Mouse (Mus musculus) kidney, embryonic 15.5 days (tissue): Measurements from ENCODE around the gene Picalm. TPM values are rescaled to one million over a fixed set of nuclear protein-coding genes. Genes with fewer than 3 reads are reported as not detected.

Experiments used
- ATAC-seq: fragments of 200-750 bp; cut with Nextera tagmentation; replicated peaks from 2 replicates; pipeline ENCODE4 v1.8.0; 2017; ENCODE audit warnings: moderate TSS enrichment; ENCODE audit not compliant: low FRiP score
- H3K27ac ChIP-seq: fragments of 300-500 bp; sonication (generic); 2 replicates; pipeline ENCODE4 v1.5.1; 2015; ENCODE audit warnings: mild to moderate bottlenecking, inconsistent platforms
- H3K27me3 ChIP-seq: fragments of 300-500 bp; sonication (generic); 2 replicates; pipeline ENCODE4 v1.6.1; 2015; ENCODE audit warnings: inconsistent platforms
- H3K36me3 ChIP-seq: fragments of 300-500 bp; sonication (generic); 2 replicates; pipeline ENCODE4 v1.6.1; 2015; ENCODE audit warnings: inconsistent platforms
- H3K4me1 ChIP-seq: fragments of 300-500 bp; sonication (generic); 2 replicates; pipeline ENCODE4 v1.6.1; 2015; ENCODE audit warnings: inconsistent platforms
- H3K4me2 ChIP-seq: fragments of 300-500 bp; sonication (generic); 2 replicates; pipeline ENCODE4 v1.6.1; 2015; ENCODE audit warnings: moderate library complexity, mild to moderate bottlenecking, inconsistent platforms
- H3K4me3 ChIP-seq: fragments of 300-500 bp; sonication (generic); replicated peaks from 2 replicates; pipeline ENCODE4 v1.5.1; 2015; ENCODE audit warnings: mild to moderate bottlenecking, inconsistent platforms
- H3K9ac ChIP-seq: fragments of 300-500 bp; sonication (generic); 2 replicates; pipeline ENCODE4 v1.6.1; 2015; ENCODE audit warnings: mild to moderate bottlenecking, inconsistent platforms
- H3K9me3 ChIP-seq: fragments of 300-500 bp; sonication (generic); replicated peaks from 2 replicates; pipeline ENCODE4 v1.6.1; 2016; ENCODE audit warnings: inconsistent platforms
- WGBS: fragments of 180-500 bp; shearing (Covaris S2); methylation state at CpG from one replicate; pipeline ENCODE4 v1.1.7; 2015; ENCODE audit warnings: mixed read lengths; 5-methylcytosine and 5-hydroxymethylcytosine counted together
- polyA plus RNA-seq: library from polyadenylated mRNA; unstranded; fragments of >200 nt; fragmentation: Nextera tagmentation; extraction: Ambion mirVana; gene quantifications from 2 replicates; pipeline ENCODE4 v1.2.1, GENCODE M21; 2015

The Picalm gene
- polyA plus RNA-seq, 1 experiment from 2014 or later, result 39.1 TPM

DNA sequence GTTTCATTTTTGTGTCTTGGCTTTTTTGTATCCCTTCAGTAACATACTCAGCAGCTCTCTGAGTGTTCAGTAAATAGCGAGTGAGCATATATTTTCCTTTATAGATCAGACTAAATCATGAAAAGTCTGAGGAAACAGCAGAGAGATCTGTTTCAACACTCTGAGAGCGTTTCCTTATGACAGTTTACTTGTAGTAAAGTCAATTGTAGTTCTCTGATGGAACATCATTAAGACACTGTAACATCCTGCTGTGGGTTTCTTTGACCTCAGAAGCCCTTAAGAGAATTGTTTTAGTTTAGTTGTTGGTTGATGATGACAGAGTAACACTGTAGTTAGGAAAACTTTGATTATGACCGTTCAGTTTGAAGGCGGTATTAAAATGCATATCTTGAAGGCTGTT lies 8.3 kb downstream of the Picalm start:
- Histone ChIP-seq H3K36me3 (no peaks in the 10 kb centered on the region), H3K9me3 (no peaks in the 10 kb centered on the region), H3K9ac (no peak overlapping the region), H3K4me1 (peaks cover 37% of the 10 kb centered on the region), H3K4me3 (no peak overlapping the region), H3K4me2 (no peak overlapping the region), H3K27me3 (no peaks in the 10 kb centered on the region), H3K27ac (no peak overlapping the region)
- WGBS, result 81% methylated on average over 4 of the region's 4 CpGs
- no peak for ATAC-seq

DNA sequence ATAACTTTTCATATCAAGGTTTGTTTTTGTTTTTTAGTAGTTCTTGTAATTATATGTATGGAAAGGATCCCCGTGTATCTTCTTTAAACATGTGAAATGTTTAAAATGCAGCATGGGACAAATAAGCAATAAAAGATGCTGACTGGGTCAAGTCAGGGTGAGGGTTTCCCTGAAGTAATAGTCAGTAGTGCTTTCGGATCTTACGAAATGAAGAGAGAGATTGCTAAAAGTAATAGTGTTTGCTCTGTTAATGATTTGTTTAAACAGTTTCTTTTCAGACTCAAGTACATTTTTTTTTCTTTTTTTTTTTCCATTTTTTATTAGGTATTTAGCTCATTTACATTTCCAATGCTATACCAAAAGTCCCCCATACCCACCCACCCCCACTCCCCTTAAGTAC lies 10.3 kb downstream of the Picalm start:
- H3K27ac ChIP-seq, result no peak overlapping the region
- no peaks in the 10 kb centered on the region for H3K9me3 ChIP-seq
- H3K4me2 ChIP-seq, result no peak overlapping the region
- H3K9ac ChIP-seq, result no peak overlapping the region
- ATAC-seq, result no peak
- WGBS, result 59% methylated on average over 3 of the region's 3 CpGs
- H3K4me3 ChIP-seq, result no peak overlapping the region
- H3K27me3 ChIP-seq, result no peaks in the 10 kb centered on the region
- H3K36me3 ChIP-seq, result no peaks in the 10 kb centered on the region
- H3K4me1 ChIP-seq, result peaks cover 41% of the 10 kb centered on the region

- peak; percentile 56; the same call in 1 of the 2 replicates for ATAC-seq
- Histone ChIP-seq H3K36me3 (no peaks in the 10 kb centered on the region), H3K9me3 (no peaks in the 10 kb centered on the region), H3K27ac (no peak overlapping the region; the same call in 1 of the 2 replicates), H3K27me3 (no peaks in the 10 kb centered on the region), H3K4me3 (no peak overlapping the region), H3K4me1 (peaks cover 57% of the 10 kb centered on the region), H3K4me2 (no peak overlapping the region), H3K9ac (no peak overlapping the region)
- WGBS, result 71% methylated on average over 2 of the region's 2 CpGs
Measured at GRCm38 (mm10) chr7:90144275-90144674, 14.3 kb downstream of the Picalm start.

- H3K4me1 ChIP-seq, result peaks cover 53% of the 10 kb centered on the region
- peak overlapping the region; percentile 54; the same call in 1 of the 2 replicates for H3K27ac ChIP-seq
- no peak overlapping the region; the same call in 1 of the 2 replicates for H3K4me2 ChIP-seq
- no peak for ATAC-seq
- H3K9ac ChIP-seq, result no peak overlapping the region
- WGBS, result 46% methylated on average over 2 of the region's 2 CpGs
- H3K36me3 ChIP-seq, result no peaks in the 10 kb centered on the region
- no peaks in the 10 kb centered on the region for H3K9me3 ChIP-seq
- no peaks in the 10 kb centered on the region for H3K27me3 ChIP-seq
- H3K4me3 ChIP-seq, result no peak overlapping the region
Measured at GRCm38 (mm10) chr7:90144971-90145370, 15.0 kb downstream of the Picalm start.

DNA sequence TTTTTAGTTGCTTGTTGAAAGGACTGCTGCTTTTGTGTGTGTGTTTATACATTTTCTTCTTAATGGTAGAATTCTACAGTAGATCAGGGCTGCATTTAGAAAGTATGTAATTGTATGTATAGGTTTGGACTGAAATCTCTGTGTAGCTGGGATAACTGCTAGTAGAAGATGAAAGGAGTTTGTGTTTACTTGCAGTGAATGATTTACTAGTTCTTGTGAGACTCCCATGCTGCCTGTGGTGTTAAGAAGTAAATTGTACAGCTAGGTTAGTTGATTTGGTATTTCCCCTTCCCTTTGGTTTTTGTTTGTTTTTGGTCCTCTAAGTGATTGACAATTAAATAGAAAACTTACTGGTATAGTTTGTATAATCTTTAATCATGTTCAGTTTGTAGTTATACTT lies 15.4 kb downstream of the Picalm start:
- Histone ChIP-seq H3K9ac (no peak overlapping the region), H3K4me3 (no peak overlapping the region), H3K27ac (no peak overlapping the region), H3K36me3 (no peaks in the 10 kb centered on the region), H3K4me2 (peak overlapping the region; percentile 28; the same call in 1 of the 2 replicates), H3K4me1 (peaks cover 53% of the 10 kb centered on the region), H3K9me3 (no peaks in the 10 kb centered on the region), H3K27me3 (no peaks in the 10 kb centered on the region)
- no peak; the same call in 1 of the 2 replicates for ATAC-seq

DNA sequence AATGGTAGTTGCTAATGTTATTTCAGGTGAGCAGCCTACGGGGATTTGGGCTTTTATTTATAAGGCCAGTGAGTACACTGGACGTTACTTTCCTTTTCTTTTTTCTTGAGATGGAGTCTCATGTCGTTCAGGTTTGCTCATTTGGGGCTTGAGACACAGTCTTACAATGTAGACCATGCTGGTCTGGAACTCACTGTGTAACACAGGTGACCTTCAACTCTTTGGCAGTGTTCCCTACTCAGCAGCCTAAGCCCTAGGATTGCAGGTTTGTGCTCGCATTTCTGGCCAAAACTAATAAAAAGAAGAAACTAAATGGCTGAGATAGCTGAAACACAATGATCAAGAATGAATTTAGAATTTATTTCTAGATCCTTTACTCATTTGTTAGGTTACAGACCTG lies 15.9 kb downstream of the Picalm start:
- H3K9ac ChIP-seq, result no peak overlapping the region
- peak overlapping the region; percentile 76 for H3K27ac ChIP-seq
- H3K36me3 ChIP-seq, result no peaks in the 10 kb centered on the region
- 25% methylated on average over 4 of the region's 4 CpGs for WGBS
- H3K27me3 ChIP-seq, result no peaks in the 10 kb centered on the region
- H3K4me2 ChIP-seq, result peak overlapping the region; percentile 31
- no peaks in the 10 kb centered on the region for H3K9me3 ChIP-seq
- 0 out of 2 replicates have a peak overlapping the region, but pooled peaks have one; percentile 8 for H3K4me3 ChIP-seq
- peak; percentile 54; the same call in 1 of the 2 replicates for ATAC-seq
- H3K4me1 ChIP-seq, result peaks cover 52% of the 10 kb centered on the region

DNA sequence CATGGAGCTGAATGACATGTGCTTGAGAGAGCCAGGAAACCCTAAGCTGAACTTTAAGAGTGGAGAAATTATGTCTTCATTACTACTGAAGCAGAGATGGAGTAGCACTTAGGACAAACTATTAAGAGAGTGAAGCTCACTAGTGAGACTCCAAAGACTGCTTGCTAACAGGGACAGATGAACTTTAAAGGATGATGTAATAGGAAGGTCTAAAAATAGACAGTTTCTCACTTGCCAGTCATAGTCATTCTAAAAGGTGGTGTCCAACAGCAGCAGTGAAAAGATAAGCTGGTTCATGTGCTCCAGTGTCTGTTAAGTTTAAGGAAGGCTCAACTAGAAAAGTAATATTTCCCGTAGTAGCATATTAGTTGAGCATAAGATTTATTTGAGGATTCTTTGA lies 16.3 kb downstream of the Picalm start:
- Histone ChIP-seq H3K9ac (no peak overlapping the region), H3K36me3 (0 out of 2 replicates have a peak, but pooled peaks cover 3% of the 10 kb centered on the region), H3K9me3 (no peaks in the 10 kb centered on the region), H3K4me1 (peaks cover 48% of the 10 kb centered on the region), H3K4me3 (no peak overlapping the region), H3K27ac (peak overlapping the region; percentile 76), H3K27me3 (no peaks in the 10 kb centered on the region), H3K4me2 (peak overlapping the region; percentile 31; the same call in 1 of the 2 replicates)
- peak; percentile 55; the same call in 1 of the 2 replicates for ATAC-seq
- 63% methylated on average over 1 of the region's 1 CpGs for WGBS

GRCm38 (mm10) chr7:90148023-90148422 lies 18.0 kb downstream of the Picalm start:
- Histone ChIP-seq H3K4me3 (no peak overlapping the region), H3K27ac (no peak overlapping the region), H3K27me3 (no peaks in the 10 kb centered on the region), H3K9me3 (no peaks in the 10 kb centered on the region), H3K4me1 (peaks cover 38% of the 10 kb centered on the region), H3K4me2 (0 out of 2 replicates have a peak overlapping the region, but pooled peaks have one; percentile 1), H3K36me3 (peaks cover 7% of the 10 kb centered on the region; the same call in 1 of the 2 replicates), H3K9ac (no peak overlapping the region)
- ATAC-seq, result no peak
- 61% methylated on average over 2 of the region's 2 CpGs for WGBS

DNA sequence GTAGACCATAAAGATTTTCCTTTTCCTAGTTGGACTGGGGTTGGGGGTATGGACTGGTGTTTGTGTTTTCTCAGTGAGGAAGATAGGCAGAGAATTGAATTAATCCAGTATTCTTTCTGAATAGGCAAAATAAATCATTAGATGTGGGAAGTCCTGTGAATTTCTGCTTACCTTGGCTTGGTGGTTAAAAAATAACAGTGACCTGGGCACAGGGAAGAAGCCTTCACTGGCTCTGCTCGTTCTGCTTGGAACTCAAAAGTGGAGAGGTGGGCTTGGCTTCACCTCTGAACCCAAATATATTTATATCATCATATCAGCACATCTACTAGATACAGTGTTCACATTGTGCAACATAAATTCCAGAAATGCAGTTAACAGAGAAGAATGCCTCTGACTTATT lies 18.5 kb downstream of the Picalm start:
- Histone ChIP-seq H3K27ac (no peak overlapping the region), H3K9me3 (no peaks in the 10 kb centered on the region), H3K36me3 (peaks cover 7% of the 10 kb centered on the region; the same call in 1 of the 2 replicates), H3K4me1 (peaks cover 35% of the 10 kb centered on the region), H3K9ac (no peak overlapping the region), H3K4me2 (0 out of 2 replicates have a peak overlapping the region, but pooled peaks have one; percentile 1), H3K27me3 (no peaks in the 10 kb centered on the region), H3K4me3 (no peak overlapping the region)
- ATAC-seq, result no peak
- WGBS, result 29% methylated on average over 1 of the region's 1 CpGs

- WGBS, result 36% methylated on average over 2 of the region's 2 CpGs
- peaks cover 7% of the 10 kb centered on the region; the same call in 1 of the 2 replicates for H3K36me3 ChIP-seq
- no peaks in the 10 kb centered on the region for H3K9me3 ChIP-seq
- H3K4me2 ChIP-seq, result no peak overlapping the region
- ATAC-seq, result peak; percentile 77
- peaks cover 28% of the 10 kb centered on the region for H3K4me1 ChIP-seq
- no peak overlapping the region for H3K9ac ChIP-seq
- H3K27me3 ChIP-seq, result no peaks in the 10 kb centered on the region
- no peak overlapping the region for H3K27ac ChIP-seq
- H3K4me3 ChIP-seq, result no peak overlapping the region
Measured at GRCm38 (mm10) chr7:90150311-90150710, 20.3 kb downstream of the Picalm start.

- no peaks in the 10 kb centered on the region for H3K27me3 ChIP-seq
- 68% methylated on average over 2 of the region's 2 CpGs for WGBS
- no peak overlapping the region for H3K9ac ChIP-seq
- no peak for ATAC-seq
- H3K9me3 ChIP-seq, result 0 out of 2 replicates have a peak, but pooled peaks cover 4% of the 10 kb centered on the region
- no peak overlapping the region for H3K27ac ChIP-seq
- H3K36me3 ChIP-seq, result peaks cover 23% of the 10 kb centered on the region
- no peaks in the 10 kb centered on the region for H3K4me1 ChIP-seq
- H3K4me3 ChIP-seq, result no peak overlapping the region
- no peak overlapping the region for H3K4me2 ChIP-seq
Measured at GRCm38 (mm10) chr7:90158034-90158433, 28.0 kb downstream of the Picalm start.

DNA sequence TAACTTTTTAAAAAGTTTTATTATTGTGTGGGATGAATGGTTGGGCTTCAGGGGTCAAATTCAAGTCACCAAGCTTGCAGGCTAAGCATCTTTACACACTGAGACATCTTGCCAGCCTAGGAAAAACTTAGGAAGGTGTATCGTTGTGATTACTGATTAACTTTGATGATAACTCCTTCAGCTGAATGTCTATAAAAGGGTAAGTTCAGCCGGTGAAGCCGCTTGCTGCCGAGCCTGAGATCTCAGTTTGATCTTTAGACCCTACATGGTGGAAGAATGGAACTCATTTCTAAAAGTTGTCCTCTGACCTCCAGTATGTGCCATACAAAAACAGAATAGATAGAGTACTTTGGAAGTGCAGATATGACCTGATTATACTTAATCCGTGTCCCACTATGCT lies 30.6 kb downstream of the Picalm start:
- H3K4me2 ChIP-seq, result no peak overlapping the region
- 79% methylated on average over 5 of the region's 5 CpGs for WGBS
- H3K9ac ChIP-seq, result no peak overlapping the region
- no peaks in the 10 kb centered on the region for H3K4me1 ChIP-seq
- peaks cover 32% of the 10 kb centered on the region for H3K36me3 ChIP-seq
- no peaks in the 10 kb centered on the region for H3K27me3 ChIP-seq
- no peak overlapping the region for H3K27ac ChIP-seq
- no peak for ATAC-seq
- 0 out of 2 replicates have a peak, but pooled peaks cover 4% of the 10 kb centered on the region for H3K9me3 ChIP-seq
- H3K4me3 ChIP-seq, result no peak overlapping the region

DNA sequence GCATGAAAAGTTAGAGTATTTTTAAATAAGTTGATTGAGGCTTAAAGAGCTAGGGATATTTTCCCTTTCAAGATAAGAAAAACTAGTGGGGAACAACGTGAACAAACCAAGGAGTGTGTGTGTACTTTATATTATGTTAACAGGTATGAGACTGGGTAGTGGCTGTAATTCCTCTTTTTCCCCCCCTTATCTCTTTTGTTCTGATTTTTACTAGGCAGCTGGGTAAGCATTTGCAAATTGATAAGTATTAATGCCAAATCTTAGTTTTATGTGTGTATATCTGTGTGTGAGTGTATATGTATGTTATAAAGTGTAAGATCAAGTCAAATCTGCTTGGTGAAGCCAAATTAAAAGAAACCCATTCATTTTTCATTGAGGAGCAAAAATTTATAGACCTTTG lies 34.3 kb downstream of the Picalm start:
- no peak overlapping the region for H3K4me2 ChIP-seq
- 88% methylated on average over 1 of the region's 1 CpGs for WGBS
- H3K9ac ChIP-seq, result no peak overlapping the region
- H3K36me3 ChIP-seq, result peaks cover 59% of the 10 kb centered on the region
- no peaks in the 10 kb centered on the region for H3K4me1 ChIP-seq
- no peak overlapping the region for H3K27ac ChIP-seq
- ATAC-seq, result no peak
- H3K4me3 ChIP-seq, result no peak overlapping the region
- H3K27me3 ChIP-seq, result no peaks in the 10 kb centered on the region
- H3K9me3 ChIP-seq, result 0 out of 2 replicates have a peak, but pooled peaks cover 4% of the 10 kb centered on the region
